Mouse (Mus musculus) stomach, postnatal 0 days (tissue): ENCODE results near the gene Tbc1d2b. TPM values are rescaled to one million over a fixed set of nuclear protein-coding genes. Genes with fewer than 3 reads are reported as not detected.

ENCODE experiments used
- ATAC-seq: fragments of 200-750 bp; cut with Nextera tagmentation; 2 replicates; pipeline ENCODE4 v1.8.0; 2017; ENCODE audit not compliant: low FRiP score, low TSS enrichment
- DNase-seq: peaks from one replicate; pipeline ENCODE4 v3.0.0-alpha.2; 2016; ENCODE audit warnings: low spot score
- H3K27ac ChIP-seq: fragments of 300-500 bp; sonication (generic); replicated peaks from 2 replicates; pipeline ENCODE4 v1.5.1; 2014; ENCODE audit warnings: mild to moderate bottlenecking, control low read depth
- H3K27me3 ChIP-seq: fragments of 300-500 bp; sonication (generic); 2 replicates; pipeline ENCODE4 v1.6.1; 2014; ENCODE audit warnings: low read length; ENCODE audit not compliant: control insufficient read depth, insufficient read depth
- H3K36me3 ChIP-seq: fragments of 300-500 bp; sonication (generic); 2 replicates; pipeline ENCODE4 v1.6.1; 2014; ENCODE audit warnings: low read length, mixed read lengths; ENCODE audit not compliant: control insufficient read depth, insufficient read depth
- H3K4me1 ChIP-seq: fragments of 300-500 bp; sonication (generic); replicated peaks from 2 replicates; pipeline ENCODE4 v1.6.1; 2014; ENCODE audit warnings: antibody characterized with exemption; ENCODE audit not compliant: control insufficient read depth, insufficient read depth
- H3K4me2 ChIP-seq: fragments of 300-500 bp; sonication (generic); replicated peaks from 2 replicates; pipeline ENCODE4 v1.6.1; 2014; ENCODE audit warnings: low read depth, mild to moderate bottlenecking, control low read depth, moderate library complexity
- H3K4me3 ChIP-seq: fragments of 300-500 bp; sonication (generic); 2 replicates; pipeline ENCODE4 v1.5.1; 2014; ENCODE audit warnings: low read depth, low read length, control low read depth
- H3K9ac ChIP-seq: fragments of 300-500 bp; sonication (generic); 2 replicates; pipeline ENCODE4 v1.6.1; 2014; ENCODE audit warnings: mild to moderate bottlenecking, low read length, control low read depth, mixed read lengths
- H3K9me3 ChIP-seq: fragments of 300-500 bp; sonication (generic); 2 replicates; pipeline ENCODE4 v1.6.1; 2016; ENCODE audit warnings: low read length; ENCODE audit not compliant: control insufficient read depth
- CTCF ChIP-seq: IDR thresholded peaks from 2 replicates; pipeline ENCODE4 v1.5.1; 2016; ENCODE audit warnings: antibody characterized with exemption, low read depth, mild to moderate bottlenecking, moderate library complexity
- EP300 ChIP-seq: optimal IDR thresholded peaks from 2 replicates; pipeline ENCODE3; 2016; ENCODE audit warnings: antibody characterized with exemption
- WGBS: fragments of 180-500 bp; shearing (Covaris S2); extraction: QIAGEN DNeasy Blood & Tissue Kit; methylation state at CpG from one replicate; pipeline ENCODE4 v1.1.7; 2014; 5-methylcytosine and 5-hydroxymethylcytosine counted together
- polyA plus RNA-seq: library from polyadenylated mRNA; unstranded; fragments of >200 nt; fragmentation: Nextera tagmentation; extraction: Ambion mirVana; gene quantifications from 2 replicates; pipeline ENCODE4 v1.2.1, GENCODE M21; 2015

Tbc1d2b gene
- polyA plus RNA-seq, result 6.6 and 7.7 TPM in 2 replicates

- Histone ChIP-seq H3K9me3 (no peaks in the 10 kb centered on the region), H3K27ac (peak within 1 kb of the TSS; percentile 95), H3K4me1 (peaks cover 2% of the 10 kb centered on the region; the same call in 1 of the 2 replicates), H3K4me3 (peak within 1 kb of the TSS; percentile 84), H3K9ac (peak within 1 kb of the TSS; percentile 87), H3K27me3 (no peaks in the 10 kb centered on the region), H3K36me3 (no peaks in the 10 kb centered on the region), H3K4me2 (peak within 1 kb of the TSS; percentile 93)
- TF ChIP-seq EP300 (no peak), CTCF (no peak)
- 2% methylated on average over 54 of the region's 74 CpGs for WGBS
- DNase-seq (peak; percentile 84), ATAC-seq (peak; percentile 83)
Observed at GRCm38 (mm10) chr9:90270193-90270943, at the start of gene Tbc1d2b. Tbc1d2b (minus strand) TSS chr9:90270804.

DNA sequence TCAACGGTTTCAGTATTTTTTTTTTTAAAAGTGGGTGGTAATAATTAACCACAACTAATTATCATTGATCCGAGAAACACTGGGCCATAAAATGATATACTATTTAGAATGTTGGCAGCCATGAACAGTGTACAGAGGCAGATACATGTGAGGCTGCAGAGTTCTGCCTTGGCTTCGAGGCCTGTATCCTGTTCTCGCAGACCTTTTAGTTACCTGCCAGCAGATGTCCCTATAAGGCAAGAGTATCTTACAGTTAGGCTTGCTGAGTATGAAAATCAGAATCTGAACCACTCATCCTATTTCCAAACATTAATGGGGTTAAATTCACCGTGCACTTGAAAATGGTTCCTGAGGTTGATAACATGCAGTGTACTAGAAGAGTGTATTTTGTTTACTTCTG is 45.7 kb upstream of the Tbc1d2b start:
- H3K9ac ChIP-seq, result no peak overlapping the region
- no peaks in the 10 kb centered on the region for H3K36me3 ChIP-seq

GRCm38 (mm10) chr9:90315662-90316061 is 45.1 kb upstream of the Tbc1d2b start:
- TF ChIP-seq CTCF, result no peak
- DNase-seq (no peak), ATAC-seq (no peak)
- no peak overlapping the region for H3K27ac ChIP-seq
- H3K4me3 ChIP-seq, result no peak overlapping the region
- no peaks in the 10 kb centered on the region for H3K9me3 ChIP-seq
- no peaks in the 10 kb centered on the region for H3K36me3 ChIP-seq
- WGBS, result 71% methylated on average over 11 of the region's 11 CpGs
- H3K4me2 ChIP-seq, result no peak overlapping the region
- H3K27me3 ChIP-seq, result no peaks in the 10 kb centered on the region
- no peaks in the 10 kb centered on the region for H3K4me1 ChIP-seq
- H3K9ac ChIP-seq, result no peak overlapping the region

More for the DNA sequence above, 45.7 kb upstream of the Tbc1d2b start:
- Histone ChIP-seq H3K4me3 (no peak overlapping the region), H3K27me3 (no peaks in the 10 kb centered on the region), H3K4me1 (no peaks in the 10 kb centered on the region), H3K4me2 (no peak overlapping the region), H3K9me3 (no peaks in the 10 kb centered on the region), H3K27ac (no peak overlapping the region)
- no peak for DNase-seq
- no peak for ATAC-seq
- TF ChIP-seq EP300 (no peak), CTCF (peak; percentile 47)
- 60% methylated on average over 5 of the region's 5 CpGs for WGBS

DNA sequence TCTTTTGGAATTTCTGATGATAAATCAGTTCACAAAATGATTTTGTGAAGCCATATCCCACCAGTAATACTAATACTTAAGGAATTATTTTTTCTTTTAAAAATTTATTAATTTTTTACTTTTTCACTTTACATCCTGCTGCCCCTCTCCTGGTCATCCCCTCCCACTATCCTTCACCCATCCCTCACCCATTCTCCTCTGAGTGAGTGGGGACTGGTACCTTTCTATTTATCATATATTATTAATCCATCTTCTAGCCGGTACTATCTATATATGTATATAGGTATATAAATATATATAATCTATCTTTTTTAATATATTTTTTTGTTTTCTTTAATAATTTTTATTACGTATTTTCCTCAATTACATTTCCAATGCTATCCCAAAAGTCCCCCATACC is 33.6 kb upstream of the Tbc1d2b start:
- 89% methylated on average over 2 of the region's 2 CpGs for WGBS
- TF ChIP-seq EP300 (no peak), CTCF (no peak)
- no peaks in the 10 kb centered on the region for H3K27me3 ChIP-seq
- no peak overlapping the region for H3K4me2 ChIP-seq
- no peak overlapping the region for H3K4me3 ChIP-seq
- no peaks in the 10 kb centered on the region for H3K36me3 ChIP-seq
- H3K9me3 ChIP-seq, result no peaks in the 10 kb centered on the region
- no peak overlapping the region for H3K27ac ChIP-seq
- DNase-seq (no peak), ATAC-seq (no peak)
- no peak overlapping the region for H3K9ac ChIP-seq
- H3K4me1 ChIP-seq, result no peaks in the 10 kb centered on the region

- no peaks in the 10 kb centered on the region for H3K36me3 ChIP-seq
- no peaks in the 10 kb centered on the region for H3K27me3 ChIP-seq
- H3K9ac ChIP-seq, result no peak overlapping the region
- TF ChIP-seq EP300, result no peak
- no peak for TF ChIP-seq CTCF
- DNase-seq, result peak; percentile 31
- no peaks in the 10 kb centered on the region for H3K4me1 ChIP-seq
- ATAC-seq, result no peak
- H3K4me2 ChIP-seq, result no peak overlapping the region
- H3K9me3 ChIP-seq, result no peaks in the 10 kb centered on the region
- H3K27ac ChIP-seq, result no peak overlapping the region
- H3K4me3 ChIP-seq, result no peak overlapping the region
- 33% methylated on average over 2 of the region's 2 CpGs for WGBS
Observed at GRCm38 (mm10) chr9:90303101-90303835, 32.7 kb upstream of the Tbc1d2b start.

DNA sequence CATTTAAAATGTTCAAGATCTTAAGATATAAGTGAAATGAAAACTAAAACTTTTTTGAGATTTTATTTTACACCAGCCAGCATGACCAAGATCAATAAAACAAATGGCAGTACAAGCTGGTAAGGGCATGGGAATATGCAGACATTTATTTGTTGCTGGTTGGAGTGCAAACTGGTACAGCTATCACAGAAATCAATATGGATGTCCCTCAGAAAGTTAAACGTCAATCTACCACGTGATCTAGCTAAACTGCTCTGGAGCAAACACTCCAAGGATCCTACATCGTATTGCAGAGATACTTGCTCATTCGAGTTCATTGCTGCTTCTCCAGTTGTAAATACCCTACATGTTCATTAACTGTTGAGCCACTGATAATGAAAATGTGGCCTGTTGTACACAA is 32.1 kb upstream of the Tbc1d2b start:
- Histone ChIP-seq H3K4me1 (no peaks in the 10 kb centered on the region), H3K4me3 (no peak overlapping the region), H3K27ac (no peak overlapping the region), H3K36me3 (no peaks in the 10 kb centered on the region), H3K4me2 (no peak overlapping the region), H3K9ac (no peak overlapping the region), H3K27me3 (no peaks in the 10 kb centered on the region), H3K9me3 (no peaks in the 10 kb centered on the region)
- TF ChIP-seq EP300 (no peak), CTCF (no peak)
- ATAC-seq (no peak), DNase-seq (no peak)
- 69% methylated on average over 4 of the region's 4 CpGs for WGBS
